15 mouse cellular contexts compared by ENCODE assay signal in genomic region chr2:45702511-45702910, GRCm38 (mm10).
DNase-seq lines count a peak whose midpoint lies in the region; ATAC-seq and TF ChIP-seq lines count a peak whose summit lies in the region.
"Had no signal": no experiment of that assay in that cellular context is flagged by ENCODE, and none has a peak within 500 bp of the region (broad histone marks: within the 10 kb centered on the region; RNA-seq: fewer than 3 reads in every experiment).

No protein-coding gene starts in this region.

- H3K27me3 ChIP-seq in kidney, embryonic 16.5 days (ENCODE audit: insufficient read depth, low read length), result no peaks in the 10 kb centered on the region
- H3K27me3 ChIP-seq in forebrain, postnatal 0 days (ENCODE audit: insufficient read depth, low read length), result no peaks in the 10 kb centered on the region
- H3K27me3 ChIP-seq: hindbrain, embryonic 12.5 days; midbrain, embryonic 13.5 days; neural tube, embryonic 12.5 days; stomach, embryonic 15.5 days had no signal

- H3K27ac ChIP-seq in kidney, embryonic 16.5 days (ENCODE audit: low read length), result no peak overlapping the region
- no peak overlapping the region for H3K27ac ChIP-seq in forebrain, postnatal 0 days (ENCODE audit: low read depth, low read length)
- H3K27ac ChIP-seq: hindbrain, embryonic 12.5 days; midbrain, embryonic 13.5 days; neural tube, embryonic 12.5 days; stomach, embryonic 15.5 days had no signal

- 0 out of 2 replicates have a peak, but pooled peaks cover 11% of the 10 kb centered on the region for H3K4me1 ChIP-seq in kidney, embryonic 16.5 days (ENCODE audit: insufficient read depth, low read length)
- H3K4me1 ChIP-seq in forebrain, postnatal 0 days (ENCODE audit: insufficient read depth), result no peaks in the 10 kb centered on the region
- H3K4me1 ChIP-seq: hindbrain, embryonic 12.5 days; midbrain, embryonic 13.5 days; neural tube, embryonic 12.5 days; stomach, embryonic 15.5 days had no signal

- H3K9ac ChIP-seq in kidney, embryonic 16.5 days (replicated peaks; ENCODE audit: low read length), result no peak overlapping the region
- H3K9ac ChIP-seq in forebrain, postnatal 0 days, result no peak overlapping the region
- H3K9ac ChIP-seq: hindbrain, embryonic 12.5 days; midbrain, embryonic 13.5 days; neural tube, embryonic 12.5 days; stomach, embryonic 15.5 days had no signal

- no peak for DNase-seq in kidney, adult 9 months
- peak; percentile 8 for DNase-seq in right cerebral cortex, adult 18-20 months
- no peak for DNase-seq in right cerebral cortex, postnatal 14 days
- DNase-seq in embryo, embryonic 10 days (ENCODE audit: low spot score), result peak; percentile 47
- DNase-seq in ovary, postnatal 36 days (ENCODE audit: low spot score), result no peak
- no peak for DNase-seq in forebrain, postnatal 0 days
- DNase-seq: cerebellum, adult 9-11 months; kidney, postnatal 25 days; right cerebral cortex, postnatal 4 days; thymus, postnatal 4 days had no signal

- H3K36me3 ChIP-seq in kidney, embryonic 16.5 days (ENCODE audit: insufficient read depth, low read length), result no peaks in the 10 kb centered on the region
- no peaks in the 10 kb centered on the region for H3K36me3 ChIP-seq in forebrain, postnatal 0 days (ENCODE audit: insufficient read depth)
- H3K36me3 ChIP-seq: hindbrain, embryonic 12.5 days; midbrain, embryonic 13.5 days; neural tube, embryonic 12.5 days; stomach, embryonic 15.5 days had no signal

- H3K4me3 ChIP-seq in kidney, embryonic 16.5 days (ENCODE audit: low read length), result no peak overlapping the region
- H3K4me3 ChIP-seq in forebrain, postnatal 0 days (ENCODE audit: low read depth, low read length), result no peak overlapping the region
- H3K4me3 ChIP-seq: hindbrain, embryonic 12.5 days; midbrain, embryonic 13.5 days; neural tube, embryonic 12.5 days; stomach, embryonic 15.5 days had no signal

- no peaks in the 10 kb centered on the region for H3K9me3 ChIP-seq in kidney, embryonic 16.5 days (ENCODE audit: low read length)
- H3K9me3 ChIP-seq in forebrain, postnatal 0 days (ENCODE audit: low read length), result no peaks in the 10 kb centered on the region
- H3K9me3 ChIP-seq: hindbrain, embryonic 12.5 days; midbrain, embryonic 13.5 days; neural tube, embryonic 12.5 days; stomach, embryonic 15.5 days had no signal

- peak; percentile 54; the same call in 1 of the 2 replicates for ATAC-seq in kidney, embryonic 16.5 days (ENCODE audit: low FRiP score, low TSS enrichment)
- ATAC-seq in forebrain, postnatal 0 days, result no peak
- ATAC-seq: midbrain, embryonic 13.5 days had no signal

- TF ChIP-seq CTCF in forebrain, postnatal 0 days (IDR thresholded peaks at IDR 0.05; ENCODE audit: low read depth), result no peak

- no peak overlapping the region for H3K4me2 ChIP-seq in kidney, embryonic 16.5 days (replicated peaks; ENCODE audit: low read depth, low read length)
- no peak overlapping the region for H3K4me2 ChIP-seq in forebrain, postnatal 0 days (ENCODE audit: low read depth)
- H3K4me2 ChIP-seq: hindbrain, embryonic 12.5 days; midbrain, embryonic 13.5 days; neural tube, embryonic 12.5 days; stomach, embryonic 15.5 days had no signal

Comparison
In these comparisons a context has a peak if more than half of its experiments do, and no peak if none do; other contexts are left out.
1. DNase-seq: peak in right cerebral cortex, adult 18-20 months (single experiment) and embryo, embryonic 10 days (single experiment); none in kidney, adult 9 months (single experiment), right cerebral cortex, postnatal 14 days (single experiment), ovary, postnatal 36 days (single experiment) and forebrain, postnatal 0 days (single experiment).